Mouse (Mus musculus) MEL (cell line): Measurements from ENCODE around the gene Sap25. TPM values are rescaled to one million over a fixed set of nuclear protein-coding genes. Genes with fewer than 3 reads are reported as not detected.

Source experiments
- DNase-seq: peaks from one replicate; pipeline ENCODE4 v3.0.0; 2011; ENCODE audit warnings: low read depth, low spot score
- H3K27ac ChIP-seq: 2 replicates; pipeline ENCODE4 v1.5.1; 2012; ENCODE audit warnings: low read depth, mild to moderate bottlenecking, control low read depth, low read length, moderate library complexity; ENCODE audit not compliant: control insufficient read depth
- H3K27me3 ChIP-seq, 2 experiments: fragments of 150-350 bp in 1 of 2; sonication (generic) in 1 of 2; 2 replicates each; pipeline ENCODE4 v1.6.1; 2012; ENCODE audit warnings: low read length in 2 of 2, mild to moderate bottlenecking in 2 of 2, improper control_type of control experiment in 1 of 2, moderate library complexity in 1 of 2; ENCODE audit not compliant: insufficient read depth in 2 of 2, control insufficient read depth in 1 of 2
- H3K36me3 ChIP-seq, 2 experiments: 2 replicates each; pipeline ENCODE4 v1.6.1; 2012 to 2014; ENCODE audit warnings: low read length in 2 of 2, improper control_type of control experiment in 1 of 2, inconsistent platforms in 1 of 2, mild to moderate bottlenecking in 1 of 2; ENCODE audit not compliant: insufficient read depth in 2 of 2, control insufficient read depth in 1 of 2
- H3K4me1 ChIP-seq, 2 experiments: fragments of 150-350 bp in 1 of 2; sonication (generic) in 1 of 2; 2 replicates each; pipeline ENCODE4 v1.6.1; 2012; ENCODE audit warnings: low read length in 2 of 2, improper control_type of control experiment in 1 of 2, mild to moderate bottlenecking in 1 of 2; ENCODE audit not compliant: insufficient read depth in 2 of 2, control insufficient read depth in 1 of 2
- H3K4me3 ChIP-seq, 2 experiments: fragments of 150-350 bp in 1 of 2; sonication (generic) in 1 of 2; 2 replicates each; pipeline ENCODE4 v1.5.1; 2012; ENCODE audit warnings: low read depth in 2 of 2, low read length in 2 of 2, mild to moderate bottlenecking in 2 of 2, moderate library complexity in 2 of 2, control low read depth in 1 of 2, improper control_type of control experiment in 1 of 2; ENCODE audit not compliant: control insufficient read depth in 1 of 2, insufficient read depth in 1 of 2
- H3K79me2 ChIP-seq: 2 replicates; pipeline ENCODE4 v1.6.1; 2012; ENCODE audit warnings: mild to moderate bottlenecking, low read length, moderate library complexity; ENCODE audit not compliant: control insufficient read depth, poor library complexity, insufficient read depth
- H3K9ac ChIP-seq: 2 replicates; pipeline ENCODE4 v1.6.1; 2012; ENCODE audit warnings: low read depth, mild to moderate bottlenecking, control low read depth, low read length, moderate library complexity; ENCODE audit not compliant: control insufficient read depth, poor library complexity, severe bottlenecking
- H3K9me3 ChIP-seq: fragments of 150-350 bp; sonication (generic); replicated peaks from 2 replicates; pipeline ENCODE4 v1.6.1; 2012; ENCODE audit warnings: mild to moderate bottlenecking, low read length, improper control_type of control experiment, moderate library complexity; ENCODE audit not compliant: insufficient read depth
- BHLHE40 ChIP-seq: IDR thresholded peaks from 2 replicates; pipeline ENCODE4 v1.6.1; 2012; ENCODE audit warnings: low read depth, mild to moderate bottlenecking, inconsistent platforms, low read length, improper control_type of control experiment, borderline replicate concordance
- CHD1 ChIP-seq: IDR thresholded peaks from 2 replicates; pipeline ENCODE4 v1.6.1; 2012; ENCODE audit warnings: low read depth, mild to moderate bottlenecking, inconsistent platforms, low read length, improper control_type of control experiment
- CHD2 ChIP-seq: IDR thresholded peaks from 2 replicates; pipeline ENCODE4 v1.6.1; 2011; ENCODE audit warnings: low read length, improper control_type of control experiment
- CTCF ChIP-seq, 3 experiments: IDR thresholded peaks in 2 of 3; conservative IDR thresholded peaks in 1 of 3; 2 replicates each; pipeline ENCODE4 v1.5.1; 2011 to 2012; ENCODE audit warnings: low read length in 3 of 3, low read depth in 2 of 3, mild to moderate bottlenecking in 2 of 3, improper control_type of control experiment in 1 of 3, inconsistent platforms in 1 of 3, mixed read lengths in 1 of 3, moderate library complexity in 1 of 3; ENCODE audit not compliant: control insufficient read depth in 1 of 3, insufficient read depth in 1 of 3, poor library complexity in 1 of 3, severe bottlenecking in 1 of 3
- E2F4 ChIP-seq: IDR thresholded peaks from 2 replicates; pipeline ENCODE4 v1.6.1; 2011; ENCODE audit warnings: low read depth, low read length, improper control_type of control experiment, borderline replicate concordance
- ELF1 ChIP-seq: IDR thresholded peaks from 2 replicates; pipeline ENCODE4 v1.6.1; 2014; ENCODE audit warnings: low read depth, mild to moderate bottlenecking, inconsistent platforms, low read length, improper control_type of control experiment, moderate library complexity
- EP300 ChIP-seq, 2 experiments: IDR thresholded peaks; 2 replicates each; pipeline ENCODE4 v1.6.1; 2011; ENCODE audit warnings: improper control_type of control experiment in 2 of 2, low read length in 2 of 2, low read depth in 1 of 2, mild to moderate bottlenecking in 1 of 2
- ETS1 ChIP-seq: IDR thresholded peaks from 2 replicates; pipeline ENCODE4 v1.6.1; 2012; ENCODE audit warnings: low read depth, mild to moderate bottlenecking, inconsistent platforms, low read length, improper control_type of control experiment, moderate library complexity
- GABPA ChIP-seq: IDR thresholded peaks from 2 replicates; pipeline ENCODE4 v1.6.1; 2012; ENCODE audit warnings: low read depth, mild to moderate bottlenecking, inconsistent platforms, low read length, improper control_type of control experiment, moderate library complexity
- HCFC1 ChIP-seq: IDR thresholded peaks from 2 replicates; pipeline ENCODE4 v1.6.1; 2012; ENCODE audit warnings: low read depth, mild to moderate bottlenecking, inconsistent platforms, low read length, improper control_type of control experiment, moderate library complexity
- KAT2A ChIP-seq: conservative IDR thresholded peaks from 2 replicates; pipeline ENCODE4 v1.6.1; 2012; ENCODE audit warnings: low read depth, low read length, improper control_type of control experiment, inconsistent platforms
- MAFK ChIP-seq: IDR thresholded peaks from 2 replicates; pipeline ENCODE4 v1.6.1; 2011; ENCODE audit warnings: low read depth, mild to moderate bottlenecking, low read length, improper control_type of control experiment, borderline replicate concordance
- MAX ChIP-seq: IDR thresholded peaks from 2 replicates; pipeline ENCODE4 v1.6.1; 2011; ENCODE audit warnings: low read length, improper control_type of control experiment
- MAZ ChIP-seq: IDR thresholded peaks from 2 replicates; pipeline ENCODE4 v1.6.1; 2012; ENCODE audit warnings: low read depth, mild to moderate bottlenecking, inconsistent platforms, low read length, improper control_type of control experiment
- MYB ChIP-seq: IDR thresholded peaks from 2 replicates; pipeline ENCODE4 v1.6.1; 2011; ENCODE audit warnings: mild to moderate bottlenecking, low read depth, low read length, improper control_type of control experiment
- MYC ChIP-seq: IDR thresholded peaks from 2 replicates; pipeline ENCODE4 v1.6.1; 2011; ENCODE audit warnings: low read depth, mild to moderate bottlenecking, low read length, improper control_type of control experiment, moderate library complexity
- NELFE ChIP-seq: IDR thresholded peaks from 2 replicates; pipeline ENCODE4 v1.6.1; 2011; ENCODE audit warnings: low read depth, low read length, improper control_type of control experiment
- NRF1 ChIP-seq: IDR thresholded peaks from 2 replicates; pipeline ENCODE4 v1.6.1; 2014; ENCODE audit warnings: low read depth, mild to moderate bottlenecking, inconsistent platforms, low read length, improper control_type of control experiment, moderate library complexity; ENCODE audit not compliant: poor library complexity, insufficient read depth, severe bottlenecking
- POLR2AphosphoS2 ChIP-seq: IDR thresholded peaks from 2 replicates; pipeline ENCODE4 v1.6.1; 2011; ENCODE audit warnings: low read length, improper control_type of control experiment
- RCOR1 ChIP-seq: IDR thresholded peaks from 2 replicates; pipeline ENCODE4 v1.6.1; 2012; ENCODE audit warnings: low read depth, mild to moderate bottlenecking, inconsistent platforms, low read length, improper control_type of control experiment
- SIN3A ChIP-seq: IDR thresholded peaks from 2 replicates; pipeline ENCODE4 v1.6.1; 2012; ENCODE audit warnings: low read length, improper control_type of control experiment, inconsistent platforms
- TAL1 ChIP-seq: IDR thresholded peaks from 2 replicates; pipeline ENCODE4 v1.6.1; 2012; ENCODE audit warnings: mild to moderate bottlenecking, inconsistent platforms, low read length, moderate library complexity, mixed read lengths
- TBP ChIP-seq: IDR thresholded peaks from 2 replicates; pipeline ENCODE4 v1.8.0; 2011; ENCODE audit warnings: low read depth, low read length, improper control_type of control experiment
- USF1 ChIP-seq: IDR thresholded peaks from 2 replicates; pipeline ENCODE4 v1.6.1; 2014; ENCODE audit warnings: low read depth, mild to moderate bottlenecking, inconsistent platforms, low read length, improper control_type of control experiment, moderate library complexity
- USF2 ChIP-seq, 2 experiments: IDR thresholded peaks; 2 replicates each; pipeline ENCODE4 v1.6.1; 2011 to 2012; ENCODE audit warnings: improper control_type of control experiment in 2 of 2, low read length in 2 of 2, borderline replicate concordance in 1 of 2, inconsistent platforms in 1 of 2, low read depth in 1 of 2, mild to moderate bottlenecking in 1 of 2; ENCODE audit not compliant: insufficient read depth in 1 of 2
- ZKSCAN1 ChIP-seq: IDR thresholded peaks from 2 replicates; pipeline ENCODE4 v1.6.1; 2012; ENCODE audit warnings: low read depth, mild to moderate bottlenecking, inconsistent platforms, low read length, improper control_type of control experiment, moderate library complexity
- ZNF384 ChIP-seq: IDR thresholded peaks from 2 replicates; pipeline ENCODE4 v1.6.1; 2012; ENCODE audit warnings: low read depth, mild to moderate bottlenecking, inconsistent platforms, low read length, improper control_type of control experiment
- polyA plus RNA-seq, 2 experiments: library from polyadenylated mRNA; stranded (reverse) in 1 of 2; unstranded in 1 of 2; fragments of >175 nt in 1 of 2; fragments of >200 nt in 1 of 2; gene quantifications; 2 replicates each; pipeline versions ENCODE4 v1.2.1 to v1.2.4; 2012; ENCODE audit warnings: low replicate concordance in 2 of 2, low read depth in 1 of 2; ENCODE audit not compliant: insufficient read length in 2 of 2, insufficient read depth in 1 of 2, missing spikeins in 1 of 2
- total RNA-seq: library from RNA; depleted of rRNA; stranded (reverse); fragments of 300-350 nt; gene quantifications from 2 replicates; pipeline ENCODE4 v1.2.3, GENCODE M21; 2012

Sap25 gene
- total and polyA plus RNA-seq, 3 experiments: 1.9 to 22.7 TPM; not detected in 1

GRCm38 (mm10) chr5:137677859-137678258 is 36.7 kb downstream of the Sap25 start:
- Histone ChIP-seq H3K36me3 (peaks cover 2 to 32% of the 10 kb centered on the region in 2 experiments), H3K27ac (no peak overlapping the region)
- DNase-seq: no peak

DNA sequence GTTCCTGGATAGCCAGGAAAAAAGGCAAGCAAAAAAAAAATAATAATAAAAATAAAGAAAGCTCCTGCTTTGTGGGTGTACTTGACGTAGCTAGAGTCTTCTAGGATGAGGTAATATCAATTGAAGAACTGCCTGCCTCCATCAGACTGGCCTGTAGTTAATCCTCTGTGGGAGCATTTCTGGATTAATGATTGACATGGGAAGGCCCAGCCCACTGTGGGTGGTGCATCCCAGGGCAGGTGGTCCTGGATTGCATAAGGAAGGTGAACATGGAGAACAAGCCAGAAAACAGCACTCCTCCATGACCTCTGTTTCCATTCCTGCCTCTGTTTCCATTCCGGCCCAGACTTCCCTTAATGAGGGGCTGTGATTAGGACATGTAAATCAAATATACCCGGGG is 37.6 kb downstream of the Sap25 start:
- Histone ChIP-seq H3K36me3 (peaks cover 2 to 26% of the 10 kb centered on the region in 2 experiments), H3K79me2 (peaks cover 63% of the 10 kb centered on the region), H3K4me1 (peaks cover 3 to 20% of the 10 kb centered on the region in 2 experiments; a peak in 2 of 4 replicates), H3K27me3 (no peaks in the 10 kb centered on the region), H3K9ac (no peak overlapping the region), H3K4me3 (no peak overlapping the region), H3K27ac (no peak overlapping the region), H3K9me3 (no peaks in the 10 kb centered on the region)
- DNase-seq: no peak
- no peak for TF ChIP-seq ZKSCAN1
- no peak for TF ChIP-seq NRF1
- no peak for TF ChIP-seq TBP
- no peak for TF ChIP-seq POLR2AphosphoS2
- no peak for TF ChIP-seq MYB
- TF ChIP-seq RCOR1: no peak
- no peak for TF ChIP-seq USF1
- no peak for TF ChIP-seq SIN3A
- TF ChIP-seq USF2 (IDR thresholded peaks at IDR 0.05; ENCODE audit: borderline replicate concordance in 1 of 2, insufficient read depth in 1 of 2, low read depth in 1 of 2, low read length in 2 of 2): no peak
- no peak for TF ChIP-seq EP300 (IDR thresholded peaks at IDR 0.05; ENCODE audit: low read depth in 1 of 2, low read length in 2 of 2)
- TF ChIP-seq ETS1: no peak
- TF ChIP-seq HCFC1: no peak
- TF ChIP-seq TAL1: no peak
- no peak for TF ChIP-seq CHD1
- TF ChIP-seq ELF1: no peak
- TF ChIP-seq CTCF (IDR thresholded peaks at IDR 0.05 in 2 of 3, conservative IDR thresholded peaks at IDR 0.05 in 1 of 3; ENCODE audit: control insufficient read depth in 1 of 3, insufficient read depth in 1 of 3, low read depth in 2 of 3, low read length in 3 of 3, poor library complexity in 1 of 3, severe bottlenecking in 1 of 3): no peak
- TF ChIP-seq GABPA: no peak
- no peak for TF ChIP-seq E2F4
- TF ChIP-seq KAT2A: no peak

More at GRCm38 (mm10) chr5:137677859-137678258, 36.7 kb downstream of the Sap25 start:
- peaks cover 8 to 28% of the 10 kb centered on the region in 2 experiments for H3K4me1 ChIP-seq
- no peak overlapping the region for H3K9ac ChIP-seq
- no peaks in the 10 kb centered on the region for H3K27me3 ChIP-seq
- no peak overlapping the region for H3K4me3 ChIP-seq
- peaks cover 54% of the 10 kb centered on the region for H3K79me2 ChIP-seq
- no peaks in the 10 kb centered on the region for H3K9me3 ChIP-seq
- TF ChIP-seq GABPA (no peak), E2F4 (no peak), KAT2A (no peak), NELFE (no peak), SIN3A (no peak), MAX (no peak), CHD2 (no peak), MAZ (no peak), MYC (no peak), MAFK (no peak), ZNF384 (no peak), BHLHE40 (no peak), HCFC1 (no peak)
- TF ChIP-seq, all 39 proteins: peak for 0
